Mouse (Mus musculus): ENCODE data around the gene Timm29. TPM values are rescaled to one million over a fixed set of nuclear protein-coding genes. Genes with fewer than 3 reads are reported as not detected.

Timm29 gene
- 30.4 and 32.1 TPM in 2 replicates for polyA plus RNA-seq (2015; fragmentation: Nextera tagmentation; extraction: Ambion mirVana)

DNA sequence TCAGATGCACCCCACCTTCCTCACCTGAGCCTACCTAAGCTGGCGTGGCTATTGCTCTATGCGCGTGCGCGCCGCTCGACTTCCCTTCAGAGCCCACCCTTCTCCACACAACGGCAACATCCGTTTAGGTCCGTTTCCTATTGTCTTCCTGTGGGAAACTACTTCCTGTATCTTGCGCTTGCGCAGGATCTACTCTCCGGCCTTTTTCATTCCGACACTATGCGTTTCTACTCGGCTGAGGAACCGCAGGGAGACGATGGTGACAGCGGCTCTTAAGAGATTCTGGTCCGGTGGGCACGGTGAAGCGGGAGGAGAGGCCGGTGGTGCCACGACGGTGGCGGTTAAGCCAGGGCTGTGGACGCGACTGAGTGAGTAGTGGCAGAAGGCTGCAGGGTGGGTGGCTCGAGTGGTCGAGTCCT lies at the start of gene Timm29, which contains the start of gene Yipf2:
Gene Timm29, plus strand, starts transcription at position 20 of the 419 bp plus-strand sequence.
Gene Yipf2, minus strand, starts transcription at position 126 of the 419 bp plus-strand sequence.
- Histone ChIP-seq H3K27ac (peak within 1 kb of the TSS; percentile 88), H3K9me3 (no peaks in the 10 kb centered on the region), H3K27me3 (no peaks in the 10 kb centered on the region), H3K9ac (peak within 1 kb of the TSS; percentile 96), H3K4me3 (peak within 1 kb of the TSS; percentile 99), H3K4me2 (peak within 1 kb of the TSS; percentile 96), H3K36me3 (peaks cover 47% of the 10 kb centered on the region), H3K4me1 (peaks cover 36% of the 10 kb centered on the region)
- peak; percentile 82 for ATAC-seq (ENCODE audit: insufficient number of reproducible peaks, insufficient read depth, low FRiP score, low TSS enrichment, low read depth)
- WGBS = 0% methylated on average over 30 of the region's 30 CpGs

GRCm38 (mm10) chr9:21545351-21545915 lies 47.1 kb upstream of the Timm29 start:
- H3K9me3 ChIP-seq = no peaks in the 10 kb centered on the region
- peak overlapping the region; percentile 61 for H3K4me2 ChIP-seq
- peaks cover 30% of the 10 kb centered on the region for H3K4me1 ChIP-seq
- WGBS = 5% methylated on average over 9 of the region's 9 CpGs
- H3K27ac ChIP-seq = peak overlapping the region; percentile 99
- H3K9ac ChIP-seq = peak overlapping the region; percentile 71
- H3K36me3 ChIP-seq = peaks cover 8% of the 10 kb centered on the region
- H3K27me3 ChIP-seq = no peaks in the 10 kb centered on the region
- H3K4me3 ChIP-seq = peak overlapping the region; percentile 81
- peak; percentile 84 for ATAC-seq (ENCODE audit: insufficient number of reproducible peaks, insufficient read depth, low FRiP score, low TSS enrichment, low read depth)

- H3K36me3 ChIP-seq = peaks cover 14% of the 10 kb centered on the region
- H3K9ac ChIP-seq = peak overlapping the region; percentile 71
- peak overlapping the region; percentile 81 for H3K4me3 ChIP-seq
- peak overlapping the region; percentile 99 for H3K27ac ChIP-seq
- peaks cover 30% of the 10 kb centered on the region for H3K4me1 ChIP-seq
- WGBS = under 1% methylated on average over 67 of the region's 67 CpGs
- peak overlapping the region; percentile 61 for H3K4me2 ChIP-seq
- no peaks in the 10 kb centered on the region for H3K9me3 ChIP-seq
- peak; percentile 93 for ATAC-seq (ENCODE audit: insufficient number of reproducible peaks, insufficient read depth, low FRiP score, low TSS enrichment, low read depth)
- H3K27me3 ChIP-seq = no peaks in the 10 kb centered on the region
Measured at GRCm38 (mm10) chr9:21545916-21546788, 46.4 kb upstream of the Timm29 start.

DNA sequence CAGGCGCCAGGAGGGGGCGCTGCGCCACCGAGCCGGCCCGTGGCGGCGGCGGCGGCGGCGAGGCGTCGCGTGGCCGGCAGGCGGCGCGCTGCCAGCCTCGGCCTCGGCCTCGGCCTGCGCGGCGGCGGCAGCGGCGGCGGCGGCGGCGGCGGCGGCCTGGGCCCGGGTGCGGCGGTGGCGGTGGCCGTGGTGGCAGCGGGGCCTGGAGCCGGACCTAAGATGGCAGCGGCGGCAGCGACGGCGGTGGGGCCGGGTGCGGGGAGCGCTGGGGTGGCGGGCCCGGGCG lies 45.8 kb upstream of the Timm29 start, which contains the start of gene Carm1:
Gene Carm1, plus strand, starts transcription at position 106 of the 286 bp plus-strand sequence.
- Histone ChIP-seq H3K9ac (peak within 1 kb of the TSS; percentile 98), H3K4me1 (peaks cover 30% of the 10 kb centered on the region), H3K4me3 (peak within 1 kb of the TSS; percentile 81), H3K4me2 (peak within 1 kb of the TSS; percentile 80), H3K9me3 (no peaks in the 10 kb centered on the region), H3K27ac (peak within 1 kb of the TSS; percentile 99), H3K36me3 (peaks cover 17% of the 10 kb centered on the region), H3K27me3 (no peaks in the 10 kb centered on the region)
- no peak for ATAC-seq (ENCODE audit: insufficient number of reproducible peaks, insufficient read depth, low FRiP score, low TSS enrichment, low read depth)
- 0% methylated on average over 35 of the region's 52 CpGs for WGBS

DNA sequence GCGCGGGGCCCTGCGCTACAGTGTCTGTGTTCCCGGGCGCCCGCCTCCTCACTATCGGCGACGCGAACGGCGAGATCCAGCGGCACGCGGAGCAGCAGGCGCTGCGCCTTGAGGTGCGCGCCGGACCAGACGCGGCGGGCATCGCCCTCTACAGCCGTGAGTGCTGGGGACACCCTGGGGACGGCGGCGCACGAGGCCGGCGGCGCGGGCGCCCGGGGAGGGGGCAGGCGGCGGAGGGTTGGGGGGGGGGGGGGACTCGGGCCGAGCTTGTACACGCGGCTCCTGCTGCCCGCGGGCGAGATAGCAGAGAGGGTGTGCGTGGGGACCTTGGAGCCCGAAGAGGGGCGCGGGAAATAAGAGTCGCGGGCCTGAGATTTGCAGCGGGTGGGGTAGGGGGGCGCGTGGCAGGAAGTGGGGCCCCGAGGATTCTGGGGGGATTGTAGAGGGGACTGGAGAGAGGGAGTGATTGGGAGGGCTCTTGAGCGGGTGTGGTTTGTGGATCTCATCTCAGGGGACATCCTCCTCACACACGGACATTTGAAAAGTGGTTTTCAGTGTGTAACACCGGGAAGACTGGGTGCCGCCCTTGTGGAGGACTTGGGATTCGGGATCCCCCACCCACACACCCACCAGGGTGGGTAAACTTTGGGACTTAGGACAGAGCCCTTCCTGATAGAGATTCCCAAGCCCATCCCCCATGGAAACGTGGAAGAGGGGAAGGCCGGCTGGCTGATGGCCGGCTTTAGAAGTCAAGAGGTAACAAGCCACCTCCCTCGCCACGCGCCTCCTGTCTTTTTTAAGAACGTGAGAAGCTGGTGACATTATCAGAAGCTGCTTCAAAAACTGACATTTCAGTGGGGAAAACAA lies 45.2 kb upstream of the Timm29 start:
- peak overlapping the region; percentile 98 for H3K9ac ChIP-seq

GRCm38 (mm10) chr9:21551049-21551448 lies 41.5 kb upstream of the Timm29 start:
- H3K9me3 ChIP-seq = no peaks in the 10 kb centered on the region
- WGBS = 84% methylated on average over 2 of the region's 2 CpGs
- H3K36me3 ChIP-seq = peaks cover 28% of the 10 kb centered on the region
- H3K9ac ChIP-seq = no peak overlapping the region
- H3K4me3 ChIP-seq = no peak overlapping the region
- peaks cover 21% of the 10 kb centered on the region for H3K4me1 ChIP-seq
- H3K4me2 ChIP-seq = no peak overlapping the region
- no peaks in the 10 kb centered on the region for H3K27me3 ChIP-seq
- no peak overlapping the region for H3K27ac ChIP-seq
- ATAC-seq (ENCODE audit: insufficient number of reproducible peaks, insufficient read depth, low FRiP score, low TSS enrichment, low read depth) = no peak

More for the DNA sequence above, 45.2 kb upstream of the Timm29 start:
- Histone ChIP-seq H3K27me3 (no peaks in the 10 kb centered on the region), H3K36me3 (peaks cover 17% of the 10 kb centered on the region), H3K9me3 (no peaks in the 10 kb centered on the region), H3K4me3 (peak overlapping the region; percentile 81), H3K4me1 (peaks cover 30% of the 10 kb centered on the region), H3K4me2 (peak overlapping the region; percentile 80), H3K27ac (peak overlapping the region; percentile 99)
- peak; percentile 0; the same call in 1 of the 2 replicates for ATAC-seq (ENCODE audit: insufficient number of reproducible peaks, insufficient read depth, low FRiP score, low TSS enrichment, low read depth)
- under 1% methylated on average over 58 of the region's 66 CpGs for WGBS

GRCm38 (mm10) chr9:21553607-21554273 lies 38.8 kb upstream of the Timm29 start:
- 86% methylated on average over 6 of the region's 6 CpGs for WGBS
- Histone ChIP-seq H3K4me3 (no peak overlapping the region), H3K36me3 (peaks cover 45% of the 10 kb centered on the region), H3K4me2 (no peak overlapping the region), H3K27me3 (no peaks in the 10 kb centered on the region), H3K4me1 (peaks cover 16% of the 10 kb centered on the region), H3K9me3 (no peaks in the 10 kb centered on the region), H3K27ac (no peak overlapping the region), H3K9ac (no peak overlapping the region)
- no peak for ATAC-seq (ENCODE audit: insufficient number of reproducible peaks, insufficient read depth, low FRiP score, low TSS enrichment, low read depth)

- H3K27me3 ChIP-seq = no peaks in the 10 kb centered on the region
- H3K9ac ChIP-seq = no peak overlapping the region
- no peaks in the 10 kb centered on the region for H3K9me3 ChIP-seq
- ATAC-seq (ENCODE audit: insufficient number of reproducible peaks, insufficient read depth, low FRiP score, low TSS enrichment, low read depth) = no peak
- WGBS = 83% methylated on average over 6 of the region's 6 CpGs
- peaks cover 44% of the 10 kb centered on the region for H3K36me3 ChIP-seq
- no peak overlapping the region for H3K4me3 ChIP-seq
- H3K4me2 ChIP-seq = no peak overlapping the region
- 0 out of 2 replicates have a peak, but pooled peaks cover 5% of the 10 kb centered on the region for H3K4me1 ChIP-seq
- no peak overlapping the region for H3K27ac ChIP-seq
Measured at GRCm38 (mm10) chr9:21555198-21555742, 37.3 kb upstream of the Timm29 start.

DNA sequence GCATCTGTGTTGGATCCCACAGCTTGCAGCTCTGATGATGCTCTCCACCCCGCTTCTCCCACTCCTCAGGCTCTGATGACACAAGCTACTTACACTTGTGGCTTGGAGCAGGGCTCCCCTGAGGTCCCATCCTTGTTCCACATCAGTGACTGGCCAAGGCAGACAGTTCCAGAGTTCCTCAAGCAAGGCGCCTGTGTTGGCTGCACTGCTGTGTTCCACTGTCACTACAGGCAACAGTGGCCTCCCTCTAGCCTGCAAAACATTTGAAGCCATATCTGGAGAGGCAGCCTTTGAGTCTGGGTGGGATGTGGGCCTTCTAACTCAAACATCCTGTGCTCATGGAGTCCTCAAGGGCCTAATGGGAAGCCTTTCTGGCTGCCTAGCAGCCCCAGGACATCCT lies 35.5 kb upstream of the Timm29 start:
- Histone ChIP-seq H3K4me2 (no peak overlapping the region), H3K9me3 (no peaks in the 10 kb centered on the region), H3K4me3 (no peak overlapping the region), H3K27me3 (no peaks in the 10 kb centered on the region), H3K36me3 (peaks cover 44% of the 10 kb centered on the region), H3K27ac (no peak overlapping the region), H3K9ac (no peak overlapping the region), H3K4me1 (0 out of 2 replicates have a peak, but pooled peaks cover 4% of the 10 kb centered on the region)
- ATAC-seq (ENCODE audit: insufficient number of reproducible peaks, insufficient read depth, low FRiP score, low TSS enrichment, low read depth) = no peak
- 98% methylated on average over 2 of the region's 2 CpGs for WGBS

DNA sequence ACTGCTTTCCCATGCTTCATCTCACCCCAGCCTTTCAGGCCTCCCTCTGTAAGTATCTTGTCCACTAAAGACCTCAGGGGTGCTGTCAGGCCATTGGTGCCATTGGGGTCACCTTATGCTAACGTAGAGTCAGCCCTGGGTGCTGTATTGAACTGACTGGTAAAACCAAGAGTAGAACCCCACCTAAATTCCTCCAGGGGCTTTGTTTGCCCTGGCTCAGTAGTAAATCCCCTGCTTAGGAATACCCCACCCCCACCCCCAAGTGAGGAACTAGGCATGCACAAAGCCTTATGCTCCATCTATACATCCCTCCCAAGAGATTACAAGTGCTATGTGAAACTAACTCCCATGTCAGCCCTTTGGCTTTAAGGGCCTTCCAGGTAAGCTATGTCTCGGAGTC lies 35.0 kb upstream of the Timm29 start:
- H3K4me3 ChIP-seq = no peak overlapping the region
- H3K27me3 ChIP-seq = no peaks in the 10 kb centered on the region
- H3K36me3 ChIP-seq = peaks cover 46% of the 10 kb centered on the region
- H3K4me1 ChIP-seq = 0 out of 2 replicates have a peak, but pooled peaks cover 4% of the 10 kb centered on the region
- no peak overlapping the region for H3K9ac ChIP-seq
- H3K9me3 ChIP-seq = no peaks in the 10 kb centered on the region
- H3K27ac ChIP-seq = no peak overlapping the region
- WGBS = 93% methylated on average over 2 of the region's 2 CpGs
- no peak for ATAC-seq (ENCODE audit: insufficient number of reproducible peaks, insufficient read depth, low FRiP score, low TSS enrichment, low read depth)
- no peak overlapping the region for H3K4me2 ChIP-seq

Data from embryonic facial prominence, embryonic 13.5 days (tissue).